Mouse (Mus musculus) heart, adult 2 months (tissue): ENCODE measurements around the gene Brpf3.

Experiments
- CTCF ChIP-seq: fragments of 200-600 bp; IDR thresholded peaks from 2 replicates; pipeline ENCODE4 v1.8.1; 2022; ENCODE audit warnings: antibody characterized with exemption, mild to moderate bottlenecking, moderate library complexity
- EP300 ChIP-seq: fragments of 200-500 bp; IDR thresholded peaks from 2 replicates; pipeline ENCODE4 v1.6.1; 2011; ENCODE audit warnings: low read depth, low read length, control low read depth; ENCODE audit not compliant: insufficient read depth
- POLR2A ChIP-seq: fragments of 200-500 bp; IDR thresholded peaks from 2 replicates; pipeline ENCODE4 v1.6.1; 2011; ENCODE audit warnings: mild to moderate bottlenecking, low read depth, low read length, control low read depth; ENCODE audit not compliant: insufficient read depth

DNA sequence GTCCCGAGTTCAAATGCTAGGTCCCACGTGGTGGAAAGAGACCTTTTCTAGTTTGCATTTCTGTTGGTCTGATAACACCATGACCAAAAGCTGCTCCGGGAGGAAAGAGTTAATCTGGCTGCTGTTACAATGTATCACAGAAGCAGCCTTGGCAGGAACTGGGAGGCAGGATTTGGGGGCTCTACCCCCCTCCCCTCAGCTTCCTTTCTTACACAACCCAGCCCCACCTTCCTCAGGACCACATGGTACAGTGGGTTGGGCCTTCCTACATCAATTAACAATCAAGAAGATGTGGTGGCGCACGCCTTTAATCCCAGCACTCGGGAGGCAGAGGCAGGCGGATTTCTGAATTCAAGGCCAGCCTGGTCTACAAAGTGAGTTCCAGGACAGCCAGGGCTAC is 53.5 kb downstream of the Brpf3 start:
- TF ChIP-seq CTCF (no peak), POLR2A (no peak), EP300 (no peak)
